Mouse (Mus musculus) forebrain, embryonic 11.5 days (tissue): ENCODE data around the gene Cd47. TPM values are rescaled to one million over a fixed set of nuclear protein-coding genes. Genes with fewer than 3 reads are reported as not detected.

ENCODE experiments used
- ATAC-seq: fragments of 200-750 bp; cut with Nextera tagmentation; replicated peaks from 2 replicates; pipeline ENCODE4 v1.8.0; 2017; ENCODE audit warnings: moderate TSS enrichment; ENCODE audit not compliant: low FRiP score
- DNase-seq: peaks from one replicate; pipeline ENCODE4 v3.0.0-alpha.2; 2017; ENCODE audit warnings: low spot score
- H3K27ac ChIP-seq: fragments of 300-500 bp; sonication (generic); 2 replicates; pipeline ENCODE4 v1.5.1; 2014; ENCODE audit warnings: low read depth, low read length
- H3K27me3 ChIP-seq: fragments of 300-500 bp; sonication (generic); 2 replicates; pipeline ENCODE4 v1.6.1; 2014; ENCODE audit warnings: mild to moderate bottlenecking, low read length, mixed read lengths; ENCODE audit not compliant: control insufficient read depth, insufficient read depth
- H3K36me3 ChIP-seq: fragments of 300-500 bp; sonication (generic); 2 replicates; pipeline ENCODE4 v1.6.1; 2014; ENCODE audit warnings: mild to moderate bottlenecking, low read length, moderate library complexity, mixed read lengths; ENCODE audit not compliant: control insufficient read depth, insufficient read depth
- H3K4me1 ChIP-seq: fragments of 300-500 bp; sonication (generic); replicated peaks from 2 replicates; pipeline ENCODE4 v1.6.1; 2014; ENCODE audit warnings: low read length, mixed read lengths; ENCODE audit not compliant: control insufficient read depth, insufficient read depth
- H3K4me2 ChIP-seq: fragments of 300-500 bp; sonication (generic); 2 replicates; pipeline ENCODE4 v1.6.1; 2014; ENCODE audit warnings: low read depth, mild to moderate bottlenecking, low read length, moderate library complexity, mixed read lengths; ENCODE audit not compliant: severe bottlenecking
- H3K4me3 ChIP-seq: fragments of 300-500 bp; sonication (generic); 2 replicates; pipeline ENCODE4 v1.5.1; 2014; ENCODE audit warnings: low read depth, low read length
- H3K9ac ChIP-seq: fragments of 300-500 bp; sonication (generic); 2 replicates; pipeline ENCODE4 v1.6.1; 2014; ENCODE audit warnings: low read length
- H3K9me3 ChIP-seq: fragments of 300-500 bp; sonication (generic); 2 replicates; pipeline ENCODE4 v1.6.1; 2016; ENCODE audit warnings: low read length, mixed read lengths; ENCODE audit not compliant: control insufficient read depth
- WGBS: fragments of 180-500 bp; shearing (Covaris S2); extraction: QIAGEN DNeasy Blood & Tissue Kit; methylation state at CpG from one replicate; pipeline ENCODE4 v1.1.7; 2014; 5-methylcytosine and 5-hydroxymethylcytosine counted together
- polyA plus RNA-seq: library from polyadenylated mRNA; unstranded; fragments of >200 nt; fragmentation: Nextera tagmentation; extraction: Ambion mirVana; gene quantifications from 2 replicates; pipeline ENCODE4 v1.2.1, GENCODE M21; 2014

Gene Cd47
- polyA plus RNA-seq, 1 experiment from 2014 or later: 47.6 TPM

- no peaks in the 10 kb centered on the region for H3K27me3 ChIP-seq
- no peak overlapping the region for H3K4me3 ChIP-seq
- H3K4me1 ChIP-seq: no peaks in the 10 kb centered on the region
- DNase-seq (no peak), ATAC-seq (no peak)
- H3K27ac ChIP-seq: no peak overlapping the region
- no peaks in the 10 kb centered on the region for H3K9me3 ChIP-seq
- no peaks in the 10 kb centered on the region for H3K36me3 ChIP-seq
- no peak overlapping the region for H3K4me2 ChIP-seq
- no peak overlapping the region for H3K9ac ChIP-seq
- WGBS: 82% methylated on average over 8 of the region's 8 CpGs
Observed at GRCm38 (mm10) chr16:49909536-49909935, 109.2 kb downstream of the Cd47 start.

GRCm38 (mm10) chr16:49914094-49914493, 113.8 kb downstream of the Cd47 start:
- Histone ChIP-seq H3K4me1 (no peaks in the 10 kb centered on the region), H3K4me3 (no peak overlapping the region), H3K27me3 (no peaks in the 10 kb centered on the region), H3K4me2 (no peak overlapping the region), H3K27ac (no peak overlapping the region), H3K36me3 (no peaks in the 10 kb centered on the region), H3K9ac (no peak overlapping the region), H3K9me3 (no peaks in the 10 kb centered on the region)
- ATAC-seq (no peak), DNase-seq (no peak)
- WGBS: 91% methylated on average over 2 of the region's 2 CpGs

GRCm38 (mm10) chr16:49915532-49916476, 115.5 kb downstream of the Cd47 start:
- no peak for ATAC-seq
- WGBS: 86% methylated on average over 11 of the region's 11 CpGs
- H3K27me3 ChIP-seq: no peaks in the 10 kb centered on the region
- no peaks in the 10 kb centered on the region for H3K9me3 ChIP-seq
- no peak overlapping the region for H3K9ac ChIP-seq
- H3K4me2 ChIP-seq: no peak overlapping the region
- no peaks in the 10 kb centered on the region for H3K36me3 ChIP-seq
- no peak overlapping the region for H3K27ac ChIP-seq
- no peaks in the 10 kb centered on the region for H3K4me1 ChIP-seq
- H3K4me3 ChIP-seq: no peak overlapping the region
- no peak for DNase-seq

GRCm38 (mm10) chr16:49920191-49920590, 119.9 kb downstream of the Cd47 start:
- Histone ChIP-seq H3K4me3 (no peak overlapping the region), H3K27ac (no peak overlapping the region), H3K9me3 (no peaks in the 10 kb centered on the region), H3K9ac (no peak overlapping the region), H3K4me2 (no peak overlapping the region), H3K36me3 (no peaks in the 10 kb centered on the region), H3K4me1 (no peaks in the 10 kb centered on the region), H3K27me3 (no peaks in the 10 kb centered on the region)
- 92% methylated on average over 10 of the region's 10 CpGs for WGBS
- no peak for DNase-seq
- no peak for ATAC-seq

GRCm38 (mm10) chr16:49921677-49922076, 121.3 kb downstream of the Cd47 start:
- ATAC-seq: no peak
- Histone ChIP-seq H3K4me1 (no peaks in the 10 kb centered on the region), H3K27me3 (no peaks in the 10 kb centered on the region), H3K9ac (no peak overlapping the region), H3K36me3 (no peaks in the 10 kb centered on the region), H3K9me3 (no peaks in the 10 kb centered on the region), H3K27ac (no peak overlapping the region), H3K4me3 (no peak overlapping the region), H3K4me2 (no peak overlapping the region)
- DNase-seq: no peak
- WGBS: 89% methylated on average over 6 of the region's 6 CpGs

- Histone ChIP-seq H3K4me2 (no peak overlapping the region), H3K27ac (no peak overlapping the region), H3K36me3 (no peaks in the 10 kb centered on the region), H3K9ac (no peak overlapping the region), H3K4me3 (no peak overlapping the region), H3K9me3 (no peaks in the 10 kb centered on the region), H3K4me1 (no peaks in the 10 kb centered on the region), H3K27me3 (no peaks in the 10 kb centered on the region)
- 86% methylated on average over 11 of the region's 11 CpGs for WGBS
- no peak for ATAC-seq
- DNase-seq: no peak
Observed at GRCm38 (mm10) chr16:49922098-49922497, 121.8 kb downstream of the Cd47 start.

- no peak for ATAC-seq
- no peaks in the 10 kb centered on the region for H3K27me3 ChIP-seq
- no peaks in the 10 kb centered on the region for H3K9me3 ChIP-seq
- H3K4me2 ChIP-seq: no peak overlapping the region
- no peaks in the 10 kb centered on the region for H3K4me1 ChIP-seq
- H3K27ac ChIP-seq: no peak overlapping the region
- H3K36me3 ChIP-seq: no peaks in the 10 kb centered on the region
- 81% methylated on average over 9 of the region's 9 CpGs for WGBS
- H3K4me3 ChIP-seq: no peak overlapping the region
- H3K9ac ChIP-seq: no peak overlapping the region
- no peak for DNase-seq
Observed at GRCm38 (mm10) chr16:49923720-49924119, 123.4 kb downstream of the Cd47 start.

- Histone ChIP-seq H3K27me3 (no peaks in the 10 kb centered on the region), H3K9me3 (no peaks in the 10 kb centered on the region), H3K4me2 (no peak overlapping the region), H3K36me3 (no peaks in the 10 kb centered on the region), H3K9ac (no peak overlapping the region), H3K27ac (no peak overlapping the region), H3K4me1 (no peaks in the 10 kb centered on the region), H3K4me3 (no peak overlapping the region)
- ATAC-seq (no peak), DNase-seq (no peak)
- 83% methylated on average over 1 of the region's 1 CpGs for WGBS
Observed at GRCm38 (mm10) chr16:49924941-49925340, 124.6 kb downstream of the Cd47 start.

GRCm38 (mm10) chr16:49933274-49933673, 132.9 kb downstream of the Cd47 start:
- WGBS: 90% methylated on average over 5 of the region's 5 CpGs
- Histone ChIP-seq H3K27me3 (no peaks in the 10 kb centered on the region), H3K4me1 (no peaks in the 10 kb centered on the region), H3K27ac (no peak overlapping the region), H3K4me2 (no peak overlapping the region), H3K9me3 (no peaks in the 10 kb centered on the region), H3K9ac (no peak overlapping the region), H3K4me3 (no peak overlapping the region), H3K36me3 (no peaks in the 10 kb centered on the region)
- DNase-seq: no peak
- ATAC-seq: no peak
